Mouse (Mus musculus) spleen, adult 2 months (tissue): ENCODE data around the gene Shf.

Source experiments
- CTCF ChIP-seq: fragments of 200-500 bp; IDR thresholded peaks from 2 replicates; pipeline ENCODE4 v1.5.1; 2011; ENCODE audit warnings: mild to moderate bottlenecking, inconsistent platforms; ENCODE audit not compliant: insufficient read depth, insufficient read length, insufficient replicate concordance; ENCODE audit errors: extremely low read depth
- POLR2A ChIP-seq: fragments of 200-500 bp; IDR thresholded peaks from 2 replicates; pipeline ENCODE4 v1.6.1; 2011; ENCODE audit warnings: low read depth, low read length, inconsistent platforms

DNA sequence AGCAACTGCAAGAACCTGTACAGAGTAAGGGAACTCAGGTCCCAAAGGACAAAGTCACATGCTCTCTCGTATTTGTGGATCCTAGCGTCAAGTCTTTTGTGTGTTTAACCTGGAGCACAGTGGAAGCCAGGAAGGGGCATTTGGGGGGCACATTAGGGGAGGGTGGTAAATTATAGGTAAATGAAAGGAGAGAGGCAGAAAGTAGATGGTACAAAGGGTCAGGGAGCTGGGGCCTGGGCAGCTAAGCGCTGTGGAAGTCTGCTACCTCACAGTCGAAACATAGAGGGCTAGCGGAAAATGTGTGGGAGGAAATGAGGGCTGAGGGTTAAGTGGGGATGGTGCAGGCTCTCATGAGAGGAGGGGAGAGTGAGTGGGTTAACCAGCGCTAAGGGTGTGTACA is 13.2 kb upstream of the Shf start:
- TF ChIP-seq CTCF (no peak), POLR2A (no peak)
